Mouse (Mus musculus) effector memory CD4-positive, alpha-beta T cell, adult 7 months (primary cell): Measurements from ENCODE around the gene 4930522H14Rik. TPM values are rescaled to one million over a fixed set of nuclear protein-coding genes. Genes with fewer than 3 reads are reported as not detected.

ENCODE experiments used
- polyA plus RNA-seq: library from polyadenylated mRNA; unstranded; fragments of 100-300 nt; shearing (Covaris generic); gene quantifications from one replicate; pipeline ENCODE4 v1.2.1, GENCODE M21; 2017

4930522H14Rik gene
- polyA plus RNA-seq: not detected

DNA sequence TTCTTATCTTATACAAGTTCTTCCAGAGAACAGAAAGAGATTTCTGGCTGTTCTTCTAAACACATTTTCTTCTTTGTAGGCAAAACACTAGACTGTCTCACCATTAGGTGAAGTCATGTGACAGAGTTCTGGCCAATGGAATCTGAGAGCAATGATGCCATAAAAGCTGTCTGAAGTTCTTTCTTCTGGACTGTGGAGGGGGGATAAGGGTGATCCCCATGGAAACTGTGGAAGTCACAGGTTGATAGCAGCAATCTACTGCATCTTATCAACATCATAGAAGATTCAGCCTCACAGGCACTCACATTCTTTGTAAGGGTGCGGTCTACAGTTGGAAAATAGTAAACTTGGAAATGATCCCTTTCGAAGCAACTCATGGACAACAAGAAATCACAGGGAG lies at the start of gene 4930522H14Rik:
Gene 4930522H14Rik (minus strand): TSS at position 187 of the 400 bp plus-strand sequence.

DNA sequence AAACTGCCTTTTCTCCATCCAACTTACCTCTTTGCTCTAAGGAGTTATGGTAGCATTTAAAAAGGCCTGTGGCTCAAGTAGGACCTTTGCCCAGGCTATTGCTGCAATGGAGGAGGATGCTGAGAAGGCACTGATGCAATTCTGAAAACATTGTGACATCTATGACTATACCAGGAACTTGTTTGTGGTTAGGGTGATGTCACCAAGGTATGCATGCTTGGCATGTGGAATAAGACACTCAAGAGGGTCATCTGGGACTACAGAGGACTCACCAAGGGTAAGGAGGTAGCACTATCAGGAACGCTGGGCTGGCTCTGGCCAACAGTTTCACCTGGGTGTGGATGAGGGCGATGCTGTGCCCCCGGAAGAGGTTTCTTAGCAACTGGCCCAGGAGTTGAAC lies 46.5 kb downstream of the 4930522H14Rik start, which contains the start of gene Rnf11:
Gene Rnf11 (minus strand): TSS at position 108 of the 400 bp plus-strand sequence.

Other genes starting within 250 kb of the 4930522H14Rik start
- gene Ttc39a, start 124.7 kb downstream of the 4930522H14Rik start, polyA plus RNA-seq: not detected
- gene Rnf11, start 46.6 kb downstream of the 4930522H14Rik start, polyA plus RNA-seq: 62.1 TPM
- gene Cdkn2c, start 135.9 kb upstream of the 4930522H14Rik start, polyA plus RNA-seq: 5.9 TPM
- gene Faf1, start 145.3 kb upstream of the 4930522H14Rik start, polyA plus RNA-seq: 39.2 TPM